Mouse (Mus musculus): ENCODE measurements around the gene Cntnap2.

Gene Cntnap2

DNA sequence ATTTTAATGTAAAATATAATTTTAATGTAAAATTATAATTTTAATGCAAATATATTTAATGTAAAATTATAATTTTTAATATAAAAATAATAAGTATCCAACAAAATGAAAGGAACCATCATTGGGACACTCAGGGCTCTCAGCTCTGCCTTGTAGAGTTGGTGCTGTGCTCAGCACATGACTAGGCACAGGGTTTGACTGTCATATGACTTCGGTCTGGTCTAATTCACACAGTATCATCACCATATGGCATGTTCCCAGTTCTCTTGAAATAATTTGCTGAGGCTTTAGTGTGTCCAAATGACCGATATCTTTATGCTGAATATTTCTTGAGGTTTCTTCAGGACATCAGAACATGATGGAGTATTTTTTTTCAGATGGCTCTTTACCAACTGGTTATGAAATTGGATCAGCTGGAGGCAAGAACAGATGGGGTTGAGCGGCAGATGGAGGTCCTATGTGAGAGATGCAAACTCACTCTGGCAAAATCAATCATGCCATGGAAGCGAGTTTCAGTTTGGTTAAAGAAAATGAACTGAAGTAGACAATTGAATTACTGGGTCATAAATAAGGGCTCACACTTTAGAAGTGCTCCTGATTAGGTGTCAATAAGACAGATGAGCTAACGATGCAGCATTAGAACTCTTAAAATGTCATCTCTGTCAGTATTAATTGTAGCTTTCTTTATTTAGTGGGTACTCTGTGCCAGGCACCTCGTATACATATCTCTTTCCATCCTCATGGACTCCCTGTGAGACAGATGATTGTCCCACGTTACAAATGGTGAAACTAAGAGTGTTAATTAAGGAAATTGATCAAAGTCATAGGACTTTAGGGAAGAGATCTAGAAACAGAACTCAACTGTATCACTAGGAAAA, 1645.4 kb downstream of the Cntnap2 start:
- peak; percentile 58 to 64 for DNase-seq

DNA sequence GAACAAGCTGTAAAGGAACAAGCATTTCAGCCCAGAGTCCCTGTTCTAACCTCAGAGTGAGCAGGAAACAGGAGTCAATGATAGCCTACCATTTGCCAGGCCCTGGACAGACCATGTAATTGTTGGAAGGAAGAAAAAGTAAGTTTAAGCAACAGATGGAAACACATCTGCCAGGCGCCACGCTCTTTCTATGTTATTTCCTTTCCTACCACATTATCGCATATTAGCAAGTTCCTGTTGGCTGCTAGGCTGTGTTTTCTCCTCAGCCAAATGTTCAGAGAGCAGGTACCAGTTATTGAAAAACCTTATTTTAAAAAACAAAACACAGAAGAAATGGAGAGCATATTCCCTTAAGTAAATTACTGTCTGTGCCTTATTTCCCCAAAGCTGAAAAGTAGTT, 1646.8 kb downstream of the Cntnap2 start:
- no peak for DNase-seq

DNA sequence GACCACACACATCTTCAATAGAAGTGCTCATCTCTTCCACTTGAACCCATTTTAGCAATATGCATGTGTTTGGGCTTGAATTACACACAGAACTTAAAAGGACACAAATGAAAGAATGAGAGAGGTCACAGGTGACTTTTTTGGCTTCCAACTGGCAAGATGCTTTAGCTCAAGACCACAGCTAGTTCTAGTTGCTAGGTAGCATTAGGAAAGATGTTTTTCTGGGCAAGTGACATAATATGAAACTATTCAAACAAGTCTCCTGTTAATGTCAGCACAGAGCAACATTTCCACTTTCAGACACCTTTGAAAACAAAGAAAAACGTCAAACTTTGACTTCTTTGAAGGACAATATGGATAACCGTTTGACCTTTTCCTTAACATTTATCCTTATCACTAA, 1657.4 kb downstream of the Cntnap2 start:
- DNase-seq, result no peak

DNA sequence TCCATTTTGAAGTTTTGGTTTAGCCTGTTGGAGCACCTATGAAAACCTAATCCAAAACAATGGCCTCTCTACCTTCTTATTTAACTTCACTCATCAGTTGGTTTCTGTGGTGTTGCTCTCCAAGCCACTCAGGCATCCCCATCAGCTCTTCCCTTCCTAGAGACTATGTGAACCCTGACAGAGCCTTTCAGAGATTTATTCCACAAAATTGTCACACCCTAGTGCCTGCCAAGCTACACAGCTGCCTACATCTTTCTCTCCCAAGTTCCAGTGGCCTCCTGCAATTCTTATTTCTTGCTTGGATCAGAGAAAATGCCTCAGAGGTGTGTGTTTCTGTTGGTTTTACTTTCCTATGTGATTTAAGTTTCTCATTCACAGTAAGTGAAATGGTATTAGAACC, 1674.6 kb downstream of the Cntnap2 start:
- no peak for DNase-seq

DNA sequence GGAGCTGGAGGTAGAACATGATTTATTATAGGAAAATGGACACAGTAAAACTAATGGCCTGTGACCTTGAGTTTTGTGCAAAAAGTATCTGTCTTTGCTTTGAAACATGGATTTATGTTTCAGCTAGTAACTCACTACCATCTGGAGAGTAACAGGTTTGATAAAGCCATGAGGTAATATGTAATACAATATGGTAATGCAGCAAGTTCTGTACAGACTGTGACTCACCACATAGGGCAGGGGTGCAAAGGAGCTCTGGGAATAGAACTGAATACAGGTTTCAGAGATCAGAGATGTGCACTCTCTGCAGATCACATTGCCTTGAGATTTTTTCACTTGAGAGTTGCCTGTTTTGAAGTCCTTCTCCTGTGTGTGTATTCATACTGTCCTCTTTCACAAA, 1689.3 kb downstream of the Cntnap2 start:
- no peak for DNase-seq

DNA sequence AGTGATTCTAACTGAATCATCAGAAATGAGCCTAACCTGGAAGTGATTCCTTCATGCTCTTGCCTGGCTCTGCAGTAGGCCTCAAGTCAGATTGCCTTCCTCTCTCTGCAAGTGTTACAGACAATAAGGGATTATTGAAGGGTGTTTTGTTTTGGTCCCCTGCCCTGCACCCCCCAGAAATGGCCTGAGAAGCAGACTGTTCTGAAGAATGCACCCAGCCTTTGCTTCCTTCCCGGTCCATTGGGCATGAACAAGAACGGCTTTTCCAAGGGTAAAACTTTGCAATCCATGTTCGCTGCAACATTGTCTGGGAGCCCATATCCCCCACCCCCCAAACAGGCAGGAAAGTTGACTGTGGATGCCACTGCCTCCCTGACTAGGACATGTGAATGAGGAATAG, 1704.3 kb downstream of the Cntnap2 start:
- no peak for DNase-seq

DNA sequence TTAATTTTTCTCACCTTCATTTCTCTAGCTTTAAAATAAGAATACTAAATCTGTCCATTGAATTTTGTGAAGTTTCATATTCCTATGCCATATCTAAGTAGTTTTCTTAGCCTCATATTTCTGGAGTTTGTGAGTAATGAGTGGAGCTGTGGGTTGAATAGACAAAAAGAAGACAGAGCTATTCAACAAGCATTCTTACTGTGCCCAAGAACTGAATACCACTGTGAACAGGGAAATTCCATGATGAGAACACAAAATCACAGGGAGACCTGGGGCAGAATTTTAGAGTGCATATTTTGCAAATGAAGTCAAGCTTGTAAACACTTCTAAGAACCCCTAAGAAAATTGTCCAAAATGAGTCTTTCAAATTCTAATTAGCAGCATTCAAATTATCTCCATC, 1715.4 kb downstream of the Cntnap2 start:
- no peak for DNase-seq

DNA sequence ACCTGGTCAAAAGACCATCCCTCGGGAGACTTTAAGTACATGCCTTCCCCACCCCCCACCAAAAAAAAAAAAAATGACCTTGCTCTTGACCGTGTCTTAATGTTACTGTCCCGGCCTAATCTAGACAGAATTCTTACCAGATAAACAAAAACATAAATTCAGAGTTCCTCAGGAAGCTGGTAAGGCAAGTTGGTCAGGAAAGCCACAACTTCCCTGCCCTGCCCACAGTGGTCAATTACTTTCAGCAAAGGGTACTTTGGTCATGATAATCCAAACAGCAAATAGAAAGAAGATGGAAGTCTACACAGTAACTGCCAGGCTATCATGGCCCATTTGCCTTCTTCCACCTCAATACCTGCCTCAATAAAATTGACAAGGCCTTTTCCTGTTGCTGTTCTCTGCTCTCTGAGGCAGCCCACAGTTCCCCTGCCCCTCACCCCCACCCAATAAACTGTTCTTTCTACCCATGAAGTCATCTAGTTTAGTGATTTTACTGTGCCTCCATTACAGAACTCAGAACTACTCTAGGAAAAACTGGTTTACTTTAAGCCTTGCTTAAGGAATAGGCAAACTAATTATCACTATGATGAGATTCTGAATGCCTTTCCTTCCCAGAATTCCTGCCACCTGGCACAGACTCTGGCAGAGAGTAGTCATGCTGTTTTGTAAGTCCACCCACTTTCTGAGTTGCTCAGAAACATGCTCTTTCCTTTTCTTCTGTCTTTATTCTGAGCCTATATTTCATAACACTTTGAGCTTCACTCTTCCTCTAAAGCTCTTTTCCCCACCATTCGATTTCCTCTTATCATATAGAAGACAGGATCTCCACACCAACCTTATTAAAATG, 1743.3 kb downstream of the Cntnap2 start:
- no peak for DNase-seq

DNA sequence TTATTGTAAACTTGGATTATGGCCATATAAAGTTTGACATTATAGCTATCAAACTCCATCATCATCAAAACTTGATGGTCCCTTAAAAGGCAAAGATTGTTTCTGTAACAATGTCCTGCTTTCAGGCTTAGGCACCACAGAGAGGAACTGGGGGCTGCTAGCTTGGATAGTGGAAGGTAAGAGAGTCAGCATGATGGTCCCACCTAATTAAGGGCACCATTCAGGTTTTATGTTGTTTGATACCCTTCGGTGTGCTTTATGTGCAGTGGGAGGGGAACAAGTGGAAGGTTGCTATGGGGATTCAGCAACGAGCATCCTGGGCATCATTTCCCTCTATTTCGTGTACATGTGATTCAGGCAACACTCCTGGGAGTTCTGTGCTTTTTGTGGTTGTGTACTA, 1797.5 kb downstream of the Cntnap2 start:
- DNase-seq, result no peak

DNA sequence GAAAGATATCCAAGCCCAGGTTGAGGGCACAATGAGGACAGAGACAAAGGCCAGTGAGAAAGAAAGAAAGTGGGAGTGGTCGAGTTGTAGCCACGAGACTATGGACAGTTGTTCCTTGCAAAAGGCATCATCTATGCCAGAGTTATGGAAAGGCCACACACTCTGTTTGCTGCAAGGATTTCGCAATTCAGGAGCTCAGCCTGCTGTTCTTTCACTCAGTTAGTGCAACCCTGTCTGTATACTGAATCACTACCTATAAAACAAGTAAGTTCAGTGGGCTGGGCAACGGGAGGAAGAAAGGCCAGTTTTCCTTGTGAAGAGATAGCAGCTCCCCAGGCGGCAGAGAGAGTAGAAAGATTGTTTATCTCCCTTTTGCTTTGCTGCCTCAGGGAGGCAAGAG, 1801.9 kb downstream of the Cntnap2 start:
- no peak for DNase-seq

DNA sequence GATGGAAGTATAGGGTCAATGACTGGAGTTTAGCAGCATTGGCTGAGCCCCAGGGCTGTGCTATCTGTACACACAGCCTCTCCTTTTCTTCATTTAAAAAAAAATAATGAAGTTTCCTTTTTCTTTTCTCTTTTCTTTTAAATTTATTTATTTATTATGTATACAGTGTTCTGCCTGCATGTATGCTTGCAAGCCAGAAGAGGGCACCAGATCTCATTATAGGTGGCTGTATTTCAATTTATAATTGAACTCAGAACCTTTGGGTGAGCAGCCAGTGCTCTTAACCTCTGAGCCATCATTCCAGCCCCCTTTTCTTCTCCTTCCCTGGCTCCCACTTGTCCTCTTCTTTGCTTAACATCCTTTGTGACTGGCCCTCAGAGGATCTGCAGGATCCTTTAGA, 1807.2 kb downstream of the Cntnap2 start:
- no peak for DNase-seq

DNA sequence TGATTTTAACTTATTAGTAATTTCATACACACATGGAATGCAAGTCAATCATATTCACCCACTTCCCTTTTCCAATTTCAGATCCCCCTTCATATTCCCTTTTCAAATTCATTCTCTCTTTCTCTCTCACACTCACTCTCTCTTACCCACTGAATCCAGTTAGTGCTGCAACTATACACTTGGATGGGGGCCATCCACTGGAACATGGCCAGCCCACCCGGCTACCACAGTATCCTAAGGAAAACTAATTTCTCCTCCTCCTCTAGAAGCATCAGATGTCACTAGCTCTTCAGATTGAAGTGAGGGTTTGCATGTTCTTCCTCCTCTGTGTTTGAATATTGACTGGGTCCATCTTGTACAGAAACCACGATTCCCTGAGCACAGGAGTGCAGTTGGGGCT, 1827.1 kb downstream of the Cntnap2 start:
- DNase-seq, result peak in 1 of 2 experiments; percentile 9

DNA sequence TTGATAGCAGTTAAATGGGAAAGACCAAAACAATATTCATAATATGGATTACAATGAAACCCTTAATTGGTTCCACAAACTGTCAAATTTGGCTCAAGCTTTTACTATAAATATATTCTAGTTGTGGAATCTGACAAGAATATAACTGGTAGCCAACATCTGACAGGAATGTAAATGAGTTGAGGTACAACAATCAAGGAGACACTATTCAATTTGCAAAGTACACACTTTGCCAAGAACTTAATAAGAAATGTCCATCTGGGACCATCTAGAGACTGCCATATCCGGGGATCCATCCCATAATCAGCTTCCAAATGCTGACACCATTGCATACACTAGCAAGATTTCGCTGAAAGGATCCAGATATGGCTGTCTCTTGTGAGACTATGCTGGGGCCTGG, 1850.0 kb downstream of the Cntnap2 start:
- DNase-seq, result no peak

DNA sequence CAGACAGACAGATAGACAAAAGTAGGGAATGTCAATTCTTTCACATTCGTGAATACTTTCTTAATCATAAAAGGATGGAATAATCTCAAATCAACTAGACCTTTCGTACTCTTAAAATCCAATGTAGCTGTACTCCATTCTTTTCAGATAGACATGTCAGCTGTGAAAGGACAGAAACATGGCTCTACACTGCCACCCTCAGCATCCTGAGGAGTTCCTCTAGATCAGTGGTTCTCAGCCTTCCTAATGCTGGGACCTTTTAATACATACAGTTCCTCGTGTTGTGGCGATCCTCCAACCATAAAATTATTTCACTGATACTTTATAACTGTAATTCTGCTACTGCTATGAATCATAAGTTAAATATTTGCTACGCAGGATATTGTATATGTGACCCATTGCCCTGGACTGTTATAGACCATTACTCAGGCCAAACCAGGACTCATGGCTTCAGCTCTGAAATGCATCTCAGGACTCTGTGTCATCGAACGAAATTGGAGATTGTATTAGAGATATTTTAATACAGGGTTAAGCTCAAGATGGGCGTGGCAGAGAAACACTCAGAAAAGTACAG, 1859.6 kb downstream of the Cntnap2 start:
- peak in 1 of 2 experiments; percentile 4 for DNase-seq

DNA sequence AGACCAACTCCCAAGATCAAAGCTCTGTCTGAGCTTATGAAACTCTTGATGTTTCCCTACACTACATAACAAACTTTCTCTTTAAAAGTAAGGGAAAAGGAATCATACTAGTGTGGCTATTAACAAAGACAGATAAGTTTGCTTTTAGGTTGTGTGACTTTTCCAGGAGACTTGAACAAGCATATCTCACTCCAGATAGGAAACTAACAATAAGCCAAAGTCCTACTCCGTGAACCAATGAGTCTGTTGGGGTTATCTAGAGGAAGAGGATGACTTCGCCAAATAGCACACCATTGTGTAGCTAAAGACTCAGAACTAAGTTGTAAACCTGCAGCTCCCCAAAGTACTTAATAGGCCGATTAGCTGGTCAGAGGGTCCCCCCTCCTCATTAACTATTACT, 1860.8 kb downstream of the Cntnap2 start:
- DNase-seq, result no peak

DNA sequence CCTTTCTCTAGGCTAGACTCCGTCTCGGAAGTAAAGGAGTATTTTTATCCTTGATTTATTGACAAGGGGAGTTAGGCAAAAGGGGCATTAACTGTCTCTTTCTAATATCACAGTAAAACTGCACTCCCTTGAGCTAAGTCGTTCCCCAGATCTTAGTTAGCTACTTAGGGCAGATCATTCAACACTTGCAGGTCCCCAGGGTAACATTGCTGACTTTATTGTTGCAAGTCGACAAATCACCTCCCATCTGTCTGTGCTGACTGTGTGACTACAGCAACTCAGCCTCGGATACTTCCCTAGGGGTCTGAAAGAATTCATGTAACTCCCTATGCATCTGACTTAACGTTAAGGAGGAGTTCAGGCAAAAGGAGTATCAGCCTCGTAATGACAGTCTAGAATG, 1865.6 kb downstream of the Cntnap2 start:
- no peak for DNase-seq

DNA sequence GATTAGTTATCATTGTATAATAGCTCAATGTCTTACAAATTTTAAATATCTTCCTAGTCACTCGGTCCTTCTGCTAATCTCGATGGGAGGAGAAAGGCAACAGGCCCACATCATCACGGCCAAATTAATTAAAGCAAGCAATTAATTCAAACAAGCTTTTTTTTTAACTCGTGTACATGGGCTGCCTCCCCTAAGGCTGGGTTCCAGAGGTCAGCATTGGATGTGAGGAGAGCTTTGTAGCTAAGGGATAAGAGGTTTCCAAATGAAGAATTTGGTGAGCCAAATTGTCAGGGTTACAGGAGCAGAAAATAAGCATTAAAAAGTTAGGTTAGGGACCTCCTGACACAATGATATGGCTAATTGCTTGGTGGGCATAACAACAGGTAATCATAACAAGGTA, 1886.5 kb downstream of the Cntnap2 start:
- DNase-seq, result no peak

DNA sequence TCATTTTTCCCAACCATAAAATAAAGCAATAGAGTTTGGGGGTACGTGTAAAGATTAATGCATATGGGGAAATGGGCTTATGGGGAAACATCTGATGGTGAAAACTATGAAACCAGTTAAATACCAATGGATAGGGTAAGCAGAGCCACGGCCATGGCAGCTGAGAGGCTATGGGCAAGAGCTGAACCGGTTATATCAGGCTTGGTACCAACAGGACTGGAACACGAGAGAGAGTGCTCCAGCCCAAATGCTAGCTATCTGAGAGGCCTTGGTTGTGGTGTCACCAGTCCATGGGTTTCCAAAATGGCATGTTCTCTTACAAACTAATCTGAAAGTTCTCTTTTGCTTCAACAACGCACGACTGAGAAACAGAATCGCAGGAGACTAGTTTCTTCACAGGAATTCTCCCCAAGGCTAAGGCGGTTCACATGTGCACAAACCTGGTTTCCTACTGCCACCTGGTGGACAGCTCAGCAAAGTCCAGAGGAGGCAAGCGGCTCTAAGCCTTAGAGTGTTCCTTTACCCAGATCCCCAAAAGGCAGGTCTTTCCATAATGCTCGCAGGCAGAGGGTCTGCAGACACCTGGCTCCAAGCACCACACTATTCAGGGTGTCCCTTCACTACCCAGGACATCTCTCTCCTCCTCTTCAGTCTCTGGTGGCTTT, 1902.0 kb downstream of the Cntnap2 start:
- peak; percentile 75 to 79 for DNase-seq

DNA sequence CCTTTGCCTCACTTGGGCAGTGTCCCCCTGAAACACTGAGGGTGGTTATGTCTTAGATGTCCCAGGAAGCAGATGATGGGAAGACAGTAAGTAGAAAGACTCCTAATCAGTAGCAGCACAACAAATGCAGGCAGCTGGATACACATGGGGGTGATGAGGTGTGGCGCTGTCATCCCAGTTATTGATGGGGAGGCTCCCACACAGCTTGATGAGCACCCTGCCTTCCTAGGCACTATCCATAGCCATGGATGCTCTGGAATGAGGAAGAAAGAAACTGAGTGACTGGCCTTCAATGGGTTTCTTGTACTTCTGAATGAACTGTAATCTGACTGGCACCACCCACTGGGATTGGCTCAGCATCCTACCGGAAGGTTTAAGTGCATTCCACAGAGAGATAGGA, 1904.1 kb downstream of the Cntnap2 start:
- no peak for DNase-seq

DNA sequence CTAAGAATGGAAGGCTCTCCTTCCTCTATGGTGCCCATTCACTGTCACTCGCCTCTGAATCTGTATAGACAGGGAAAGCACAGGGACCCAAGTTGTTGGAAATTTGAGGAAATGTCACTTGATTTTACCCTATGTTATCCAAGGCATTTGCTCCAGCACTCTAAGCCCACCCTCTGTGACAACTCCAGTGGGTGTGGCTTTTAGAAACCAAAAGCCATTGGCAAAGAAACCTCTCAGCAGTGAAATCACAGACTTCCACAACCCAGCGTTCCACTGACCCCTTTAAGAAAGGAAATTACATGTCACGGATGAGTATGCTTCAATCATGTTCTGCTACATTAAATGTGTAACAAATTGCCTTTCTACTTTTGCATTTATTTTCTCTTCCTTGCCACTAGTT, 1904.5 kb downstream of the Cntnap2 start:
- DNase-seq, result no peak

DNA sequence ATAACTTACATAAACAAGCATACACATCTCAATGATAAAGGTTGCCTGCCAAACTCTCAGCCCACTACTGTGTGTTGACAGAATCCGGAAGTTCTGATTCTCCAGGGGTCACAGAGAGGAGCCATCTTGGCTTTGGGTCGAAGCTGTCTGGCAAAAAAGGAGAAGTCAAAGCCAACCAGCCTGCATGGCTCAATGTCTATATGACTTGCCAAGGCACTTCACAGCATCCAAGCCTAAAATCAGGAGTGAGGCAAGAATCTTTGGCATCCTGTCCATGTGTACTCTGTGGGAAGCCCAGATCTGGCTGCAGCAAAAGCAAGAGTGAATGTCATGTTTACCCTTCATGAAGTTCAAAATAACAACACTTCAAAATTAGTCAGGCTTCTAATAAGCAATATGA, 1913.5 kb downstream of the Cntnap2 start:
- peak; percentile 36 to 46 for DNase-seq

DNA sequence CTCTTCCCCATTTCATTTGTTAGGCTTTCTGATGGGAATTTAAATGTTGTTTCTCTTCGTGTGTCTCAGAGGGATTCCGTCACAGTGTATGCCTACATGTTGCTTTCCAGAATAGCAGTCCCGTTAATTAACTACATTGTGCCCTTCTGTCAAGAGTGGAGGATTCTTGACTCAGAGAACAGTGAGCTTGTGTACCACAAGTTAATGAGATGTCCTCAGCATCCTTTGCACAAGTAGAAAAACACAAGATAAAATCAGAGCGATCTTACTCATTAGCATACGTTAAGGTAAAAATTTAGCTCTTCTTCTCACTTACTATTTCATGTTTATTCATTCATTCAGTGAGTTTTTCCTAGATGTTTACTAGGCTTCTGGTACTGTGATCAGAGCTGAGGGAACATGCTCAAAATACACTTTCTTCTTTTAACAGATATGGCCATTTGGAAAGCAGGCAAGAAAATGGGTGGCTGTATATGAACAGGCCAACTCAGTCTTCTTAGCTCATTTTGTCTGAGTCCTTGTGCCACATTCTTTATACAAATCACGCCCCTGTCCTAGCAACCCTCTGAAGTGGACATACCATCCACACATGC, 1936.9 kb downstream of the Cntnap2 start:
- DNase-seq, result no peak

DNA sequence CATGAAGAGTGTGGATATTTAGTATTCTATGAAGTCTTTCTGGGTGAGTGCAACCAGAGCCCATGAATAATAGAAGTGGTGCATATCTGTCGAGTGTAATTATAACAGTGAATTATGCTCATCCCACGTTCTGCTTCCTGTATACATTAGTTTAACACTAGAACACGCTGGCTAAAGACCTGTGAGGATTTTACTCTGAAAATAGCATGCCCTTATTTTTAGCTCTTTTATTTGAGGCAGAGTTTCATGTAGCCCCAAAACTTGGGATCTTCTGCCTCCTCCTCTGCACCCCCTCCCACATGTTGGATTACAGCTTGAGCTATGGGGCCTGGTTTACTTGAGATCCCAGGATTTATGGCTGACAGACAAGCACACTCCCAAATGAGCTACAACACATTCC, 1945.3 kb downstream of the Cntnap2 start:
- DNase-seq, result no peak

Measured in cerebellum, postnatal 36 days (tissue).